Mouse (Mus musculus) CD4-positive, CD25-positive, alpha-beta regulatory T cell, adult 2 months (primary cell): ENCODE measurements around the gene Ripk1.

Experiments used
- DNase-seq: peaks from one replicate; pipeline ENCODE4 v3.0.0-alpha.2; 2012; ENCODE audit warnings: low read depth, low spot score

The Ripk1 gene

GRCm38 (mm10) chr13:34002058-34003006 lies at the start of gene Ripk1, which contains the start of gene Serpinb6a:
Ripk1 (plus strand) TSS chr13:34002363.
Serpinb6a (minus strand) TSS chr13:34002794.
- DNase-seq, result peak; percentile 95

GRCm38 (mm10) chr13:33952947-33953346 lies 49.2 kb upstream of the Ripk1 start:
- DNase-seq, result no peak

DNA sequence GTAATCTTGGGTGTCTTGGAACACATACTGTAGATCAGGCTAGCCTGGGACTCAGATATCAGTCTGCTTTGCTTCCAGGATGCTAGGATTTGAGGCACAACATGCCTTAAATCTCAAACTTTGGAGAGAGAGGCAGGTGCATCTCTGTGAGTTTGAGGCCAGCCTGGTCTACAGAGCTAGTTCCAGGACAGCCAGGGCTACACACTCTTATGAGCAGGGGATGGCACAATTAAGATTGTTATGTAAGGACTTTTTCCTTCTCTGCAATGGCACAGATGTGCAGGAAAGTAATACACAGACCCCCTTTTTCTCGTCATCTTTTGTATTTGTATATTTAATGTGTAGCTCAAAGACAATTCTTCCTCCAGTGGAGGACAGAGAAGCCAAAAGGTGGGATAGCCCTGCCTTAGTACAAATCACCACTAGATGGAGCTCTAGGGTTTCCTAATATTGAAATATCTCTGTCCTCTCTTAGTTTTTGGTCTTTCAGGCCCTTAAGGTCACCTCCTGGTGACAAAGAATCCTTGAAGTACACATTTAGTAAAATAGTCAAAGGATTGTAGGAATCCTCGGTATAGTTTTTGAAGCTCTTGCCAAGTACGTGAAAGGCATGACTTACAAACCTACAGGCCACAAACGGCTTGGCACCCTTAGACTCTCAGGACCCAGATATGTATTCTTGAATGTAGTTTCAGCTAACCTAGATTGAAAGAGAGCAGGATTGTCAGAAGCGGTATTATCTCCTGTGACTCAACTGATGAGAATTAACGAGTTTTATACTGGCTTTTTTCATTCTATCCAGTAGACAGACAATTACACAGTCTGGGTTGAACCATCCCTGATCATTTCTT lies 45.4 kb upstream of the Ripk1 start:
- DNase-seq, result peak; percentile 67

GRCm38 (mm10) chr13:33959771-33960170 lies 42.4 kb upstream of the Ripk1 start:
- DNase-seq, result no peak

DNA sequence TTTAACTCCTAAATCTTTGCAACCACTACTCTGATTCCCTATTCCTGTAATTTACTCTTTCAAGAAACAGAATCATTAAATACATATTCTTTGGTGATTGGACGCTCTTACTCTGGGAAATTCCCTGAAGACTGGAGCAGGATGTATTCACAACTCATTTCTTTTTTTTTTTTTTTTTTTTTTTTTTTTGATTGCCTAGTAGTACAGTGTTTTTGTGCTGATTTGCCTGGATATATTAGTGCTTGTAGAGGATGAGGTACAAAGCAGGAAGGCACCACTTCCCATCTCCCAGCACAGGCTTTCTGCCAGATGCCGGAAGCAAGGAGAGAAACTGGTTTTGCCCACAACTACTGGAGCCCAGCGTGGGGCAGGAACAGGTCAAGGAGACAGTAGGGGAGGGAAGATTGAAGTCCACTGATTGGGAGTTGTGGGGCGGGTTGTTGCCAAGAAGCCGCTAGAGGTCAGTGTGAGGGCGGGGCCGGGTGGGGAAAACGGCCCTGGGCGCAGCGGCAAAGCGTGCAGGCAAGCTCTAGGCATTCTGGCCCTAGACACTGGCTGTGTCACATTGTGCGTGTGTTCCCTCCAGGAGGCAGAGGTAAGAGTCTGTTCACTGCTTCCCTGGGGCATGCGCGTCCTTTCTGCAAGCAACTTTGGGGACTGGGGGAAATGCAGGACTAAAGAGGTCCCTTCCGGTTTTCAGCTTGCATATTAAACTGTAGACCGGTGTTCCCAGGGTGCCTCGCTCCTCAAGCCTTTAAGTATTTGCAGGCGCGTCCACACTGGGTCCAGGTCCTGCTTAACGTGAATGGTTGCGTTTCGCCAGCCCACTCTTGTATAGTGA lies 37.7 kb upstream of the Ripk1 start, which contains the start of gene Nqo2:
Gene Nqo2, plus strand, starts transcription at position 482 of the 841 bp plus-strand sequence.
- DNase-seq, result peak; percentile 52

DNA sequence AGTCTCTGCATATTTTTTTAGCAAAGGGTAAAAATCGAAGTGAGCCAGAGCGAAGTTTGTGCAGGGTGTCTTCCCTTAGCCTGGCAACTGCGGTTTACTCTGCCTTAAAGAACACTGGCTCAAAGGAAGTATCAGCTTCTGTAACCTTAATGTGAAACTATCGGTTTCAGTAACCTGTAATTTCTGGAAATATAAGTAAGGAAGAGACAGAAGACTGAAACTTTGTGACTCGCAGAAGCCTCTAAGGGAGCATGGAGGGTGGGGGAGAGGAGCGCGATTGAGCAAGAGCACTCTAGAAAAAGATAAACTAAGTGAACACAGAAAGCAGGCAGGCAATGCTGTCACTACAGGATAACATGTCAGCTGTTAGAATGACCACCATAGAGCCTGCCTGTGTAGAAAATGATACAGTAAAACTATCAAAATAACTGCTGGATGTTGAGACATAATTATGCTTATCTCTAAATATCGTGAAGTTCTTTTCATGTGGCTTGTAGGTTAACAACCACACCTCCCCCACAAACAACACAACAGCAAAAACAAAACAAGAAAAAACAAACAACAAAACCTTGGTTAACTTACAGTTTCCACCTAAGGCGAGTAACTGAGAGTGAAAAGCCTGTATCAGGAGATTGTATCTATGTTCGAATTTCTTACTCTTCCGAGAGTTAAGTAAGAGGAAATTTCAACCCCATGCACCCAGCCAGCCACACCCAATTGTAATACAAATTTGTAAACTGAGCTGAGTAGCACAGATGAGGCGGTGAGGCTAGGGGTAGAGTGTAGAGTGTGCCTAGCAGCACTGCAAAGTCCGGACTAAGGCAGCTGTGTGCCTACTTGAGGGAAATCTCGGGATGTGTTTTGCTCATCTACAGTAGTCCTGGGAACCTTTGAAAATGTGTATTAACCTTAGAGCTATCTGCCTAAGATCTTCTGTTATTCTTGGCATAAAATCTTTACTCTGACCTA lies 36.8 kb upstream of the Ripk1 start:
- peak; percentile 32 for DNase-seq

DNA sequence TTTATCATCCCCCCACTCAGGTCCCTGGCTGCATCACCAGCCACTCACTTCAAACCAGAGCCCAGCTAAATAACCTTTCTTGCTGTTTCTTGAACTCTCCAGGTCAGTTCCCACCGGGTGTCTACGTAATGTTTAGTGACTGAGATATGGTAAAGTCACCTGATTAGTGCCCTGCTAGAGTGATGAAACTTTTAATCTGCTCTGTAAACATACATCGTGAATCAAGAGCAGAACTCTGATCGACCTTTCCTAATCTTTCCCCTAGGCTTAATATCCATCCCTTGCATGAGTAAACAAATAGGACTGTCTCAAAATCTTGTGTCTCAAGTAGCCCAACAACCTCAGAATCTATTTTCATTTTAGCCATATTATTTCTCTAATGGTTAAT lies 36.1 kb upstream of the Ripk1 start:
- DNase-seq, result no peak

DNA sequence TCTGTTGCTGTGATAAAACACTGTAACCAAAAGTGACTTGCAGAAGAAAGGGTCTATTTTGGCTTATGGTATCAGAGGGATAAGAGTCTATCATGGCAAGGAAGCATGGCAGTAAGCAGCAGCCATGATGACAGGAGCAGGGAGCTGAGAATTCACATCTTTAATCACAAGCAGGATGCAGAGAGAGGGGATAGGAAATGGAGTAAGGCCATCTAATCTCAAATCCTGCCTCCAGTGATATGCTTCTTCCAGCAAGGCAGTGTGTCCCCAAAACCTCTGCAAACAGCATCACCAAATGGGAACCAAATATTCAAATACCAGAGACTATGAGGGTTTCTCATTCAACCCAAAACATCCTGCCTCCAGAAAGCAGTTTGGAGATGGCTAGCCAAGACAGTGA lies 35.6 kb upstream of the Ripk1 start:
- DNase-seq, result no peak

- no peak for DNase-seq
These were observed 12.5 kb upstream of the Ripk1 start for GRCm38 (mm10) chr13:33989625-33990024.

DNA sequence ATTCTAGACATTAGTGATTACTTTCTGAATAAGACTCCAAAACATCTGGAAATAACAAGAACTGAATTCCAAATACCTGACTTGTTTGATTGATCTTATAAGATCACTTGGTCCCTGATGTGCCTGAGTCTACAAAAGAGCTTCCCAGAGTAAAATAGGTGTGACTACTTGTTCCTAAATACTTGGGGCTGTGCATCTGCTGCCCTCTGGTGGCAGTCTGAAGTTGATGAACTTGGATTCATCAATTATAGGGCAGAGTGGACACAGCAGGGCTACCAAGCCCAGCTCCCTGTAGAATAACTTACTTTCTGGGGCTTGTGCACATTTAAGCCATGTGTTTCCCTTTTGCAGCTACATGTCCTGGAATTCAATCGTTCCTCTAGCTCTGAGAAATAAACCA lies 7.0 kb upstream of the Ripk1 start:
- DNase-seq, result peak; percentile 88

DNA sequence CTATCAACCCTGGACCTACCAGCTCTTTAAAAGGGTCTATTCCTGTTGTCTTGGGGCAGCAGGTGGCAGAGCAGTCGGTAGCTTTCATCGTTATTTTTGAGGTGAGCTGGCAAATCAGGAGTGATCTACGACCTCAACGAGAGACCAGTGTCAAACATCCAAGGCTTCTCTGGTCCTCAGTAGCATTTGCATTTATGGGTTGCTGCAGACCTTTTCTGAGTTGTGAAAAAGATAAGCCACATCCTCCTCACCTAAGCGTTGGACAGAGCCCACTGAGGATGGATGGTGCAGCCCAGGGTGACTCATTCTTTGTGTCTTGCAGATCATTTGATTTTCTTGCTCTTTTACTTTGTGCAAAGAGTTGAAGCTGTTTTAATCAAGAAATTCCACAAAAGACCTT lies 895 bp downstream of the Ripk1 start:
- DNase-seq, result no peak

DNA sequence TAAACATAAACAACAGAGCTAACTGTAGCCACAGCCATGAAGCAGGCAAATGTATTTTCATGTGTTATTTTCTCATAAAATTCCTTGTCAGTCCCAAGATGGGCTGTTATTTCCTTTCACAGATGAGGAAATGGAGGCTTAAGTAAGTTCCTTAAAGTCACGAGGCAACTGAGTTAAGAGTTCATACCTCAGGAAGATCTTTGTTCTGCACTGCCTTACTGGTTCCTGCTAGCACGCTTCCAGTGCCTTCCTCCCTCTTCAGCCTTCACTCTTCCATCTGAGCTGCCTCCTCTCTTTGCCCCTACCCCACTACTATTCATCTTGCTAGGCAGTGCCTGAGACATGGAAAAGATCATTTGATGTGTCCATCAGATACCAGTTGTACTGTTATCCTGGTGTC lies 5.1 kb downstream of the Ripk1 start:
- no peak for DNase-seq

DNA sequence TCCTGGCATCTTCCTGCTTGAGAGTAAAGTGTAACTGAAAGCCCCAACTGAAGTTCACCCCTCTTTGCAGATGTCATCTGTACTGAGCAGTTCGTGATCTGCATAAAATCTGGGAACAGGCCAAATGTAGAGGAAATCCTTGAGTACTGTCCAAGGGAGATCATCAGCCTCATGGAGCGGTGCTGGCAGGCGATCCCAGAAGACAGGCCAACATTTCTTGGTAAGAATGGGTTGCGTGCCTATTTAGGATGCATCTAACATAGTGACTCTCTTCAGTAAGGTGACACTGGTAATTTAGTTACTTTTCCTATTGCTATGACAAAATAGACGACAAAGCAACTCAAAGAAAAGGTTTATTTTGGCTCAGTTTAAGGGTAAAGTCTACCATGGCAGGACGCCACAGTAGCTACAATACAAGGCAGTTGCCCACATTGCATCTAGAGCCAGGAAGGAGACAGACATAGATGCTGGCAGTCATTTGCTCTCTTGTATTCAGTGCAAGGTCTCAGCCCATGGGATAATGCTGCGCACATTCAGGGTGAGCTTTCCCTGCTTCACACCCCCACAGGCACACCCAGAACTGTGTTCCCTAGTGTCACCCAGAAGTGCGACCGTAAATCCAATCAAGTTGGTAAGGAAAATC lies 14.9 kb downstream of the Ripk1 start:
- DNase-seq, result no peak

- DNase-seq, result no peak
These were observed 16.4 kb downstream of the Ripk1 start for GRCm38 (mm10) chr13:34018521-34018920.

- DNase-seq, result no peak
These were observed 19.8 kb downstream of the Ripk1 start for GRCm38 (mm10) chr13:34021998-34022397.

DNA sequence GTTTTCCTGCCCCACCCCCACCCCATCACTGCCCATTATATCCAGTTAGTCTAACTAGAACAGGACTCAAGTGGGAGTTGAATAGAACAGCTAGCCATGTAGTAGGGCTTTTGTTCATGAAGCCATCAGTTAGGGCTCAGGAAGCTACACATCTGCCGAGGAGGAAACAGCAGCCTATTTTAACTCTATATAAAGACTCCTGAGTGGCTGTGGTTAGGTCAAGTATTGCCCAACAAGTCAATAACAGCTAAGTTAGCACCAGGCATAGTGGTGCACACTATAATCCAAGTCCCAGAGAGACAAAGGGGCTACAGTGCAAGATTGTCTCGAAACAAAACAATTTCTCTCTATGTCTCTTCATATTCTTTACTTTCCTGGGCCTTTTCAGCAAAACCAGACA lies 29.9 kb downstream of the Ripk1 start:
- no peak for DNase-seq

GRCm38 (mm10) chr13:34035424-34035823 lies 33.3 kb downstream of the Ripk1 start:
- DNase-seq, result no peak

- no peak for DNase-seq
These were observed 34.6 kb downstream of the Ripk1 start for GRCm38 (mm10) chr13:34036726-34037125.

DNA sequence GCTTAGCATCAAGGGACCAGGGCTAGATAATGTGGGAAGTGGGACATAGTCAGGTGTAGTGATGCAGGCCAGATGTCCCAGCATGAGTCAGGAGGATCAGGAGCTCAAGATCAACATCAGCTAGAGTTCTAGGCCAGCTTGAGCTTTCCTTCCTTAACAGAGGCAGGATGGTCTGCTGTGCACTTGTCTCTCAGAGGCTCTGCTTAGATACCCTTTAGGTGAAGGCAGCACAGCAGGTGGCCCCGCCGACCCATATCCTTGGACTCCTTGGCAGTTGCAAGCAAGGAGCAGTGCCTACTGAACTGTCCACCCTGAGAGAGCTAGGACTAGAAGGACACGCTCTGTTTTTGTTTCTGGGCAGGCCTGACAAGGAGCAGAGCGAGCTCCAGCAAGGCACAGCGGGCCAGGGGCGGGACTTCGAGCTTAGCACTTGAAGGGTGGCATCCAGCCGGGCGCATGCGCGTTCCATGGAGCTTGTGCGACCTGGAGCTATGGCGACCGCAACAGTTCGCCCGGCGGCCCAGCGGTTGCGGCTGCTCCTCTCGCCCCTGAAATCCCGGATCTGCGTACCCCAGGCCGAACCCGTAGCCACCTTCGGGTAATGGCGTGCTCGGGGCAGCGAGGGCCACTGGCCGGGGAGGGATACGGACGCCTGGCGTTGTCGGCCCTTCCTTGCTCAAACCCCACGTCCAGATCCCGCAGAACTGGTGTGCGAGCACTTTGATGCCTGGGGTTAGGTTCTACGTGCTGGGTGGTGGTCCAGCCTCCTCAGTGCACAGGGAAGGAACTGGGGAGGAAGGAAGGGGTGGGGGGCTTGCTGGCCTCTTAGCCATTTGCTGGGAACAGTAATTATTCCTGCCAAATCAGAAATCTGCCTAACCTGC lies 35.3 kb downstream of the Ripk1 start, which contains the start of gene Bphl:
Gene Bphl, plus strand, starts transcription at position 426 of the 884 bp plus-strand sequence.
- DNase-seq, result peak; percentile 96
